Mouse (Mus musculus) kidney, adult 2 months (tissue): ENCODE results near the gene Slc22a14.

Experiments
- CTCF ChIP-seq: fragments of 200-500 bp; conservative IDR thresholded peaks from 2 replicates; pipeline ENCODE4 v1.5.1; 2011; ENCODE audit warnings: low read depth, mild to moderate bottlenecking, control low read depth, low read length, moderate library complexity, mixed read lengths; ENCODE audit not compliant: insufficient read depth, insufficient read length
- POLR2A ChIP-seq: fragments of 200-500 bp; IDR thresholded peaks from one replicate; pipeline ENCODE4 v1.6.1; 2011; ENCODE audit warnings: low read depth, low read length, control low read depth

GRCm38 (mm10) chr9:119355943-119356342 is 9.4 kb downstream of the Slc22a14 start:
- TF ChIP-seq CTCF: no peak
- TF ChIP-seq POLR2A: no peak
